Mouse (Mus musculus) forebrain, embryonic 14.5 days (tissue): ENCODE measurements around the gene Cbx6. TPM values are rescaled to one million over a fixed set of nuclear protein-coding genes. Genes with fewer than 3 reads are reported as not detected.
A peak's percentile ranks its signal among the peaks of the same experiment; 100 is the strongest.
"Not testable (repeated sequence)": the region's sequence is repeated elsewhere in the genome, so short reads cannot be mapped to it uniquely, and the experiment has no call there.

Source experiments
- ATAC-seq: fragments of 200-750 bp; cut with Nextera tagmentation; 2 replicates; pipeline ENCODE4 v1.8.0; 2017; ENCODE audit warnings: mild to moderate bottlenecking, moderate library complexity
- DNase-seq: peaks from one replicate; pipeline ENCODE4 v3.0.0-alpha.2; 2015; ENCODE audit warnings: low spot score
- H3K27ac ChIP-seq: fragments of 300-500 bp; sonication (generic); 2 replicates; pipeline ENCODE4 v1.5.1; 2014; ENCODE audit warnings: low read depth, mild to moderate bottlenecking, control low read depth, low read length, moderate library complexity
- H3K27me3 ChIP-seq: fragments of 300-500 bp; sonication (generic); replicated peaks from 2 replicates; pipeline ENCODE4 v1.6.1; 2014; ENCODE audit warnings: low read length, control low read depth, mixed read lengths; ENCODE audit not compliant: control insufficient read depth, insufficient read depth
- H3K36me3 ChIP-seq: fragments of 300-500 bp; sonication (generic); 2 replicates; pipeline ENCODE4 v1.6.1; 2014; ENCODE audit warnings: low read length, control low read depth; ENCODE audit not compliant: control insufficient read depth, insufficient read depth
- H3K4me1 ChIP-seq: fragments of 300-500 bp; sonication (generic); 2 replicates; pipeline ENCODE4 v1.6.1; 2014; ENCODE audit warnings: antibody characterized with exemption, low read length, control low read depth; ENCODE audit not compliant: control insufficient read depth, insufficient read depth
- H3K4me2 ChIP-seq: fragments of 300-500 bp; sonication (generic); 2 replicates; pipeline ENCODE4 v1.6.1; 2014; ENCODE audit warnings: mild to moderate bottlenecking, control low read depth, low read length
- H3K4me3 ChIP-seq: fragments of 300-500 bp; sonication (generic); 2 replicates; pipeline ENCODE4 v1.5.1; 2014; ENCODE audit warnings: low read depth, low read length, control low read depth
- H3K9ac ChIP-seq: fragments of 300-500 bp; sonication (generic); 2 replicates; pipeline ENCODE4 v1.6.1; 2014; ENCODE audit warnings: mild to moderate bottlenecking, low read length, control low read depth, moderate library complexity
- H3K9me3 ChIP-seq: fragments of 300-500 bp; sonication (generic); replicated peaks from 2 replicates; pipeline ENCODE4 v1.6.1; 2016; ENCODE audit warnings: low read length, control low read depth, mixed read lengths; ENCODE audit not compliant: control insufficient read depth
- WGBS: fragments of 180-500 bp; shearing (Covaris S2); extraction: QIAGEN DNeasy Blood & Tissue Kit; methylation state at CpG from one replicate; pipeline ENCODE4 v1.1.7; 2014; 5-methylcytosine and 5-hydroxymethylcytosine counted together
- polyA plus RNA-seq: library from polyadenylated mRNA; unstranded; fragments of >200 nt; fragmentation: Nextera tagmentation; extraction: Ambion mirVana; gene quantifications from 2 replicates; pipeline ENCODE4 v1.2.1, GENCODE M21; 2014

Cbx6 gene
- polyA plus RNA-seq, 1 experiment from 2014 or later, result 18.1 TPM

DNA sequence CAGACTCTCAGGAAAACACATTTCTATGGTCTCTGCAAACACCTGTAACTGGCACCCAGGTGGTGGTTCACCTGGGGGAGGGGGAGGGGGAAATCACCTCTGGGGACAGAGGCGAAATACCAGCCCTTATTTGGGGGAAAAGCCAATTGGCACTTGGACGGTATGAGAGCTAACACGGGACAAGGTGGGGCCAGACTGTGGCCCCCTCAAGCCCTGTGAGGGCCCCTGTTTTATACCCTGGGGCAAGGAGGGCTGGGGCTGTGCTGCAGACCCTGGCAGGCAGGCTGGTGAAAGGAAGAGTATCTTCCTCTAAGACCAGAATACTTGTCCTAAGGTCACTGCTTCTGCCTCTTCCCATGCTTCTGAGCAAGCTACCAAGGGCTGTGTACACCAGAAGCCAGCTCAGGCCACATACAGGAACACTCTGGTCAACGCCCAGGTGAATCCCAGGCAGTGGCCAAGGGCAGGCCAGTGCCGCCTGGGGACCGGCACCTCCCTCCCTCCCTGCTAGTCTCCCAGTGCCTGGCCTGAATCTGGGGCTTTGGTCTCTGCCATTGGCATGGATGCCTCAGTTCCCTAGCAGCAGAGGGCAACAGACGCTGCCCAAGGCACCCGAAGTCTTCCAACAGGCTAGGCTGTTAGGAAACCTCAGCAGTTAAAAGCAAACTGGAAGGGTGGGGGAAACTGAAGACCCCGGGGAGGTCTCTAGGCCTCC, 8.1 kb downstream of the Cbx6 start:
- Histone ChIP-seq H3K27me3 (no peaks in the 10 kb centered on the region), H3K9ac (0 out of 2 replicates have a peak overlapping the region, but pooled peaks have one; percentile 21), H3K4me3 (no peak overlapping the region), H3K36me3 (peaks cover 47% of the 10 kb centered on the region), H3K9me3 (no peaks in the 10 kb centered on the region), H3K4me2 (no peak overlapping the region), H3K27ac (no peak overlapping the region), H3K4me1 (no peaks in the 10 kb centered on the region)
- DNase-seq (no peak), ATAC-seq (no peak)
- WGBS, result 86% methylated on average over 9 of the region's 9 CpGs

DNA sequence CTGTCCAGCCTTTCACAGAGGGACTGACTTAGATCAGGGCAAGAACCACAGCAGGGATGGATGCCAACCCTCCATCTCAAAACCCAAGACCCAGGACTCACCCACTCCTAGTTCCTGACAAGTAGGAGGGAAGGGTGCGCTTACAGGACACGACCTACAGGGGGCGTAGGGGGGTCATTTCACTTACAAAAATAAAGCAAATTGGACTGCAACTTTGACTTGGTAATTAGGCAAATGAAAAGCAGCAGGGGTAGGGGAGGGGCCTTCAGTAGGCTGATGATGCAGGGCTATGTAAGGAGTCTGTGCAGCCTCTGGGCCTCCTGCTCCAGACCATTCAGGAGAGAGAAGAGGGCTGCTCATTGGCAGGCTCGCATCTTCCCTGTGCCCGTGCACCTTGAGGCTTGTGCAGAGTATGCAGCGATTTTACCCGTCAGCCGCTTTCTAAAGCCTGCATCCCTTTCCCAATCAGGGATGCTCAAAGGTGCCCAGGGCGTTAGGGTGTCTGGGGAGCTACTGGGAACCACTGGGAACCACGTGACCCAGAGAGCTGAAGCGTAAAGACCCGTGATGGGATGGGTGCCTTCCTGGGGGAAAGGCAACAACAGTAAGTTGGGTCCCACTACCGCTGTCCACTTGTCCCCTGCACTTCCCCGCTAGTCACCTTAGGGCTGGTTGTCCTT, 9.2 kb downstream of the Cbx6 start:
- Histone ChIP-seq H3K36me3 (peaks cover 45% of the 10 kb centered on the region), H3K4me3 (no peak overlapping the region), H3K4me1 (no peaks in the 10 kb centered on the region), H3K27ac (0 out of 2 replicates have a peak overlapping the region, but pooled peaks have one; percentile 55), H3K9ac (peak overlapping the region; percentile 29), H3K27me3 (no peaks in the 10 kb centered on the region), H3K4me2 (no peak overlapping the region), H3K9me3 (no peaks in the 10 kb centered on the region)
- DNase-seq, result peak; percentile 74
- peak; percentile 53 for ATAC-seq
- 45% methylated on average over 14 of the region's 14 CpGs for WGBS

DNA sequence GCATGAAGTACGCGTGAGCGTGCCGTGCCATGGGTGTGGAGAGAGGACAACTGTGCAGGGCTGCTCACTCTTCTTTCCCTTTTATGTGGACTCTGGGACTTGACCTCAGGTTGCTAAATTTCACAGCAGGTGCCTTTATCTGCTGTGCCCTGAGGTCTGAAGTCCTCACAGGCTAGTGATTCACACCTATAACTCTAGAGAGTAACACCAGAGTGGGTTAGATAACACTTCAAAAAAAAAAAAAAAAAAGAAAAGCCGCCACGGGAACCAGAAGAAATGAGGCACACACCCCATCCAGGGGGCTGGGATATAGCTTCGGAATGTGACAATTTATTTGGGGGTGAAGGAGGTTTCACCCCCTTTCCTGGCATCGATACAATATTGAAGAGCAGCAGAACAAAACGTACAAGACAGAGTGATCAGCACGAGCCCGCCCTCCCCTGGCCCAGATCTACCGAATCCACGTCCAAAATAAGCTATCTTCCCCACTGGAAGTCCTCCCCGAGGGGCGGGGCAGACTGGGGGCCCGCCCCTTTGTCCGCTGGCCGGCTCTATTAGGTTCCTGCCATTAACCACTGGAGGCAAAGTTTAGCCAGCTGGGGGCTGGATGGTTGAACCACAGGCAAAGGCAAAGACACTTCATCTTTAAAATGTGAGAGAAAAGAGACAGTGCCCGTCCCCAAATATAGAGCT, 10.8 kb downstream of the Cbx6 start:
- DNase-seq (no peak), ATAC-seq (no peak)
- no peak overlapping the region for H3K9ac ChIP-seq
- peaks cover 42% of the 10 kb centered on the region for H3K36me3 ChIP-seq
- no peak overlapping the region for H3K4me3 ChIP-seq
- no peaks in the 10 kb centered on the region for H3K4me1 ChIP-seq
- 70% methylated on average over 19 of the region's 19 CpGs for WGBS
- H3K4me2 ChIP-seq, result no peak overlapping the region
- H3K27me3 ChIP-seq, result no peaks in the 10 kb centered on the region
- no peaks in the 10 kb centered on the region for H3K9me3 ChIP-seq
- H3K27ac ChIP-seq, result no peak overlapping the region

DNA sequence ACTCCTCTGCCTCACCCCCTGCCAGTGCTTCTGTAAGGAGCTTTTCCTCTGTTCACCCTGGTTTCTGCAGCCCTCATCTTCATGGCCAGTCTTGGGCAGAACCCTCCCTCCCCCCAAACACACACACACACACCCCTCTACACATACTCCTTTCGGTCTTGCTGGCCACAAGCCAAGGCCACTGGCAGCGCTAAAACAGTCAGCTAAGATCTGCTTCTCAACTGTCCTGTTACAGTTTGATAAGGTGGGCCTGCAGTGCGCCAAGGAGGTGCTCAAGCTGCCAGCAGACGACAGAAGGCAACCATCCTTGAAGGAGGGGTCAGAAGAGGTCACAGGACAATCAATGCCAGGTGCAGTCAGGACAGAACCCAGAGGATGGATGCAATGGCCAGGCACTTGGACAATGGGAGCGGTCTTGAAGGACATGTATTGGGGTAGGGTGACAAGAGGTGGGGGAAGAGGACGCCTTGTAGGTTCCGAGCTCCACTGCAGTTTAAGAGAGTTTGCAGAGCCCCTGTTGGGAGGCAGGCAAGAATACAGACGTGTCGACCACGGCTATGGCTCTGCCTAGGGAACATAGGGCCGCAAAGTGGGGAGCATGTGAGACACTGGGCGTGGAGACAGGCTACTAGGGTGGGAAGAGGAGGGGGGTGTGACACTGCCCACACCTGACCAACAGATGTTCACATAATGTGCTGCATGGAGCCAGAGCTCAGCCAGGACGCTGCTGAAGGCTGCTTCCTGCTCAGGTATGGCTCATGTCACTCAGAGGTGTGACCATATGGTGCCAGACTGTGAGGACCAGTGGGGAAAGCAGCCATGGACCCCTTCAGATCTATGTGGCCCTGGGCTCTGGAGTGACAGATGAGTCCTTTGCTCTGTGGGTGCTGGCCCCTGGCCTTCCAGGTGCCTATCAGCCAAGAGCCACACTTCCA, 12.0 kb downstream of the Cbx6 start:
- Histone ChIP-seq H3K9ac (no peak overlapping the region), H3K4me3 (no peak overlapping the region), H3K9me3 (no peaks in the 10 kb centered on the region), H3K27me3 (no peaks in the 10 kb centered on the region), H3K4me1 (no peaks in the 10 kb centered on the region), H3K36me3 (peaks cover 30% of the 10 kb centered on the region), H3K4me2 (no peak overlapping the region), H3K27ac (no peak overlapping the region)
- DNase-seq (no peak), ATAC-seq (no peak)
- WGBS, result 76% methylated on average over 13 of the region's 13 CpGs

DNA sequence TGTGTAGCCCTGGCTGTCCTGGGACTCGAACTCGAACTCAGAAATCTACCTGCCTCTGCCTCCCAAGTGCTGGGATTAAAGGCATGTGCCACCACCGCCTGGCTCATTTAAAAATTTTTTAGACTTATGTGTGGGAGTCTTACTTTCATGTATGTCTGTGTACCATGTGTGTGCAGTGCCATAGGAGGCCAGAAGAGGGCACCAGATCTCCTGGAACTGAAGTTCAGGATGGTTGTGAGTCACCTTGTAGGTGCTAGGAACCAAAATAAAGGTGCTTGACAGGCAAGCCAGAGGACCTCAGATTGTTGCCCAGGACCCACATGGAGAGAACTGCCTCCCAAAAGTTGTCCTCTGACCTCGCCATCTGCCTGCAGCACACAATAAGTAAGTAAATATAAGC, 16.2 kb downstream of the Cbx6 start:
- DNase-seq, result no peak
- H3K27ac ChIP-seq, result no peak overlapping the region
- no peaks in the 10 kb centered on the region for H3K27me3 ChIP-seq
- ATAC-seq, result no peak
- H3K36me3 ChIP-seq, result peaks cover 10% of the 10 kb centered on the region
- H3K9ac ChIP-seq, result no peak overlapping the region
- H3K4me2 ChIP-seq, result no peak overlapping the region
- no peaks in the 10 kb centered on the region for H3K9me3 ChIP-seq
- WGBS, result 89% methylated on average over 4 of the region's 4 CpGs
- H3K4me3 ChIP-seq, result no peak overlapping the region
- no peaks in the 10 kb centered on the region for H3K4me1 ChIP-seq

DNA sequence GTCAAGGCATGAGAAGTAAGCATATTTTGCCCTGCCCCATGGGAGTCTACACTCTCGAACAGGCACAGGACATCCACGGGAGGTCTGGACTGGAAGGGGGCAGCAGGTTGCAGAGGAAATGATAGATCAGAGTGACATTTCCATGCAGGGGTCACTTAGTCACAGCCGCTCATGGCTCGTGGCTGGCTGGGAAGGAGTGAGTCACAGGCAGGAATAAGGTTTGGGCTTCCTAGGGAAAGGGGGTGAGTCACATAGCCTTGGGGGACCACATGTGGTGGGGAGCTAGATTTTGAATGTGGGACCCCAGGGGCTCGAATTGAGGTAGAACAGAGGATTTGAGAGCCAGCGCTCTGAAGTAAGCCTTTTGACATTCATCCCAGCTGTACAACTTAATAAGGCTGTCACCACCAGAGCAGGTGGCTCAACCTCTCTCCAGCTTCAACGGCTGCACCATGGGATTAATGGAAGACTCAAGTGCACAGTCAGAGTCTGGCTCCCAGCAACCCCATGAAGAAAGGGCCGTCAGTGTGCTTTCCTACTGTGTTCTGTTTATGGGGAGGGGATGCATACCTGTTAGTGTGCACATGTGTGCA, 20.7 kb downstream of the Cbx6 start:
- H3K4me1 ChIP-seq, result no peaks in the 10 kb centered on the region
- H3K4me2 ChIP-seq, result no peak overlapping the region
- no peak overlapping the region for H3K4me3 ChIP-seq
- no peaks in the 10 kb centered on the region for H3K9me3 ChIP-seq
- H3K27ac ChIP-seq, result no peak overlapping the region
- no peak for ATAC-seq
- no peak for DNase-seq
- no peak overlapping the region for H3K9ac ChIP-seq
- no peaks in the 10 kb centered on the region for H3K27me3 ChIP-seq
- no peaks in the 10 kb centered on the region for H3K36me3 ChIP-seq
- WGBS, result 57% methylated on average over 8 of the region's 8 CpGs

DNA sequence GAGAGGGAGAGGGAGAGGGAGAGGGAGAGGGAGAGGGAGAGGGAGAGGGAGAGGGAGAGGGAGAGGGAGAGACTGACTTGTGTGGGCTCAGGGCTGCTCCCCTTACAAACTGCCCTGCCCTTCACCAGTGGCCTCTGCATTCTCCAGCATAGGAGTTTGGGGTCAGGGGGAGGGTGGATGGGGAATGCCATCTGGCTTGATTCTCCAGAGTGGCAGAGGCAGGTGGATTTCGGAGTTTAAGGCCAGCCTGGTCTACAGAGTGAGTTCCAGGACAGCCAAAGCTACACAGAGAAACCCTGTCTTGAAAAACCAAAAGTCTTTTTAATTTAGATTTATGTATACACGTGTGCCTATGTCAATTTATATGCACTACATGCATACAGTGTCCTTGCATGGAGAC, 21.6 kb downstream of the Cbx6 start:
- H3K27ac ChIP-seq, ATAC-seq, H3K9me3 ChIP-seq, H3K4me3 ChIP-seq, H3K36me3 ChIP-seq, H3K27me3 ChIP-seq, DNase-seq, H3K4me2 ChIP-seq, H3K4me1 ChIP-seq, H3K9ac ChIP-seq: not testable (repeated sequence)
- WGBS, result 69% methylated on average over 2 of the region's 2 CpGs

DNA sequence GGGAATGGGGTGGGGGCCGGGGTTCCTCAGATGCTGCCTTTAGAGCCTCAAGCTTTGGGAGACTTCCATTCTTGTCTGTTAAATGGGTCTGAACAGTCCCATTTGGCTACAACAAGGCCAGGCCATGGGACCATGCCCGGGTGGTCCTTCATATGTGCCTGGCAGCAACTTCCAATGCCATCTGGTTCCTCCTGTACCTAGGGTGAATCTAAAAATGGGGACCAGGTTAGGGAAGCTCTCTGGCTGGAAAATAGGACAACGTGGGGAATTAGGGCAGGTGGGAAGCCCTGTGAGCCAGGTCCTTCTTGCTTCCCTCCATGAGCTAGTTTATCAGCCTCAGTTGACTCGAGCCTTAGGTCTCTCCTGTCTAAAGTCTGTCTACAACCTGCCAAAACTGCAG, 23.5 kb downstream of the Cbx6 start:
- Histone ChIP-seq H3K4me3 (no peak overlapping the region), H3K27me3 (peaks cover 11% of the 10 kb centered on the region; the same call in 1 of the 2 replicates), H3K4me2 (no peak overlapping the region), H3K9me3 (no peaks in the 10 kb centered on the region), H3K36me3 (no peaks in the 10 kb centered on the region), H3K4me1 (no peaks in the 10 kb centered on the region), H3K9ac (no peak overlapping the region), H3K27ac (no peak overlapping the region)
- 75% methylated on average over 4 of the region's 4 CpGs for WGBS
- ATAC-seq (no peak), DNase-seq (no peak)
